Mouse (Mus musculus) hindbrain, embryonic 14.5 days (tissue): Measurements from ENCODE around the gene Znrd1as. TPM values are rescaled to one million over a fixed set of nuclear protein-coding genes. Genes with fewer than 3 reads are reported as not detected.

Experiments used
- ATAC-seq: fragments of 200-750 bp; cut with Nextera tagmentation; 2 replicates; pipeline ENCODE4 v1.8.0; 2017; ENCODE audit warnings: moderate number of reproducible peaks, mild to moderate bottlenecking, moderate TSS enrichment, moderate library complexity; ENCODE audit not compliant: low FRiP score
- DNase-seq: peaks from one replicate; pipeline ENCODE4 v3.0.0-alpha.2; 2015; ENCODE audit warnings: low spot score
- H3K27ac ChIP-seq: fragments of 300-500 bp; sonication (generic); 2 replicates; pipeline ENCODE4 v1.5.1; 2014; ENCODE audit warnings: mild to moderate bottlenecking, moderate library complexity
- H3K27me3 ChIP-seq: fragments of 300-500 bp; sonication (generic); 2 replicates; pipeline ENCODE4 v1.6.1; 2014; ENCODE audit warnings: mild to moderate bottlenecking, low read length, mixed read lengths; ENCODE audit not compliant: control insufficient read depth, insufficient read depth
- H3K36me3 ChIP-seq: fragments of 300-500 bp; sonication (generic); replicated peaks from 2 replicates; pipeline ENCODE4 v1.6.1; 2014; ENCODE audit not compliant: control insufficient read depth, insufficient read depth
- H3K4me1 ChIP-seq: fragments of 300-500 bp; sonication (generic); replicated peaks from 2 replicates; pipeline ENCODE4 v1.6.1; 2014; ENCODE audit warnings: antibody characterized with exemption, low read length, mixed read lengths; ENCODE audit not compliant: control insufficient read depth, insufficient read depth
- H3K4me2 ChIP-seq: fragments of 300-500 bp; sonication (generic); replicated peaks from 2 replicates; pipeline ENCODE4 v1.6.1; 2014; ENCODE audit warnings: mild to moderate bottlenecking, moderate library complexity
- H3K4me3 ChIP-seq: fragments of 300-500 bp; sonication (generic); replicated peaks from 2 replicates; pipeline ENCODE4 v1.5.1; 2014; ENCODE audit warnings: mild to moderate bottlenecking, low read length
- H3K9ac ChIP-seq: fragments of 300-500 bp; sonication (generic); 2 replicates; pipeline ENCODE4 v1.6.1; 2014
- H3K9me3 ChIP-seq: fragments of 300-500 bp; sonication (generic); 2 replicates; pipeline ENCODE4 v1.6.1; 2016; ENCODE audit warnings: low read length; ENCODE audit not compliant: control insufficient read depth
- WGBS: fragments of 180-500 bp; shearing (Covaris S2); extraction: QIAGEN DNeasy Blood & Tissue Kit; methylation state at CpG from one replicate; pipeline ENCODE4 v1.1.7; 2014; 5-methylcytosine and 5-hydroxymethylcytosine counted together
- polyA plus RNA-seq: library from polyadenylated mRNA; unstranded; fragments of >200 nt; fragmentation: Nextera tagmentation; extraction: Ambion mirVana; gene quantifications from 2 replicates; pipeline ENCODE4 v1.2.1, GENCODE M21; 2014

The Znrd1as gene
- polyA plus RNA-seq, 1 experiment from 2014 or later: 5.1 TPM

GRCm38 (mm10) chr17:36970316-36970890 lies 12.0 kb downstream of the Znrd1as start:
- no peak overlapping the region for H3K4me3 ChIP-seq
- ATAC-seq: no peak
- no peaks in the 10 kb centered on the region for H3K36me3 ChIP-seq
- no peaks in the 10 kb centered on the region for H3K27me3 ChIP-seq
- H3K4me1 ChIP-seq: no peaks in the 10 kb centered on the region
- H3K9ac ChIP-seq: no peak overlapping the region
- no peaks in the 10 kb centered on the region for H3K9me3 ChIP-seq
- no peak for DNase-seq
- H3K27ac ChIP-seq: no peak overlapping the region
- 88% methylated on average over 14 of the region's 14 CpGs for WGBS
- no peak overlapping the region for H3K4me2 ChIP-seq

GRCm38 (mm10) chr17:36971172-36971850 lies 12.9 kb downstream of the Znrd1as start:
- H3K9ac ChIP-seq: no peak overlapping the region
- H3K4me2 ChIP-seq: no peak overlapping the region
- H3K9me3 ChIP-seq: no peaks in the 10 kb centered on the region
- ATAC-seq (no peak), DNase-seq (no peak)
- no peaks in the 10 kb centered on the region for H3K4me1 ChIP-seq
- H3K27ac ChIP-seq: no peak overlapping the region
- 88% methylated on average over 6 of the region's 6 CpGs for WGBS
- no peaks in the 10 kb centered on the region for H3K36me3 ChIP-seq
- H3K4me3 ChIP-seq: no peak overlapping the region
- no peaks in the 10 kb centered on the region for H3K27me3 ChIP-seq

GRCm38 (mm10) chr17:36972791-36973190 lies 14.4 kb downstream of the Znrd1as start:
- Histone ChIP-seq H3K4me2 (no peak overlapping the region), H3K36me3 (no peaks in the 10 kb centered on the region), H3K27ac (no peak overlapping the region), H3K4me1 (no peaks in the 10 kb centered on the region), H3K27me3 (no peaks in the 10 kb centered on the region), H3K4me3 (no peak overlapping the region), H3K9ac (no peak overlapping the region), H3K9me3 (no peaks in the 10 kb centered on the region)
- ATAC-seq (no peak), DNase-seq (no peak)
- 85% methylated on average over 3 of the region's 3 CpGs for WGBS

GRCm38 (mm10) chr17:36973271-36973787 lies 14.9 kb downstream of the Znrd1as start:
- WGBS: 70% methylated on average over 8 of the region's 8 CpGs
- H3K9ac ChIP-seq: no peak overlapping the region
- H3K9me3 ChIP-seq: no peaks in the 10 kb centered on the region
- no peaks in the 10 kb centered on the region for H3K4me1 ChIP-seq
- no peak overlapping the region for H3K4me2 ChIP-seq
- no peak for ATAC-seq
- no peaks in the 10 kb centered on the region for H3K27me3 ChIP-seq
- H3K4me3 ChIP-seq: no peak overlapping the region
- no peak overlapping the region for H3K27ac ChIP-seq
- no peak for DNase-seq
- H3K36me3 ChIP-seq: no peaks in the 10 kb centered on the region

GRCm38 (mm10) chr17:36981221-36981813 lies 22.9 kb downstream of the Znrd1as start, which contains the start of gene 2410137M14Rik:
TSS of gene 2410137M14Rik (minus strand) at chr17:36981237.
- DNase-seq: no peak
- Histone ChIP-seq H3K4me3 (no peak within 1 kb of the TSS), H3K9ac (no peak within 1 kb of the TSS), H3K9me3 (no peaks in the 10 kb centered on the region), H3K27ac (no peak within 1 kb of the TSS), H3K4me1 (no peaks in the 10 kb centered on the region), H3K36me3 (no peaks in the 10 kb centered on the region), H3K27me3 (no peaks in the 10 kb centered on the region), H3K4me2 (no peak within 1 kb of the TSS)
- ATAC-seq: no peak
- WGBS: 25% methylated on average over 18 of the region's 18 CpGs

GRCm38 (mm10) chr17:36981845-36982244 lies 23.5 kb downstream of the Znrd1as start:
- 7% methylated on average over 4 of the region's 4 CpGs for WGBS
- no peak overlapping the region for H3K4me3 ChIP-seq
- H3K27me3 ChIP-seq: no peaks in the 10 kb centered on the region
- no peaks in the 10 kb centered on the region for H3K9me3 ChIP-seq
- ATAC-seq: no peak
- H3K9ac ChIP-seq: no peak overlapping the region
- no peaks in the 10 kb centered on the region for H3K36me3 ChIP-seq
- no peaks in the 10 kb centered on the region for H3K4me1 ChIP-seq
- no peak overlapping the region for H3K27ac ChIP-seq
- H3K4me2 ChIP-seq: no peak overlapping the region
- no peak for DNase-seq

GRCm38 (mm10) chr17:36982253-36983155 lies 24.1 kb downstream of the Znrd1as start:
- ATAC-seq (no peak), DNase-seq (no peak)
- no peaks in the 10 kb centered on the region for H3K36me3 ChIP-seq
- WGBS: 47% methylated on average over 5 of the region's 5 CpGs
- no peaks in the 10 kb centered on the region for H3K9me3 ChIP-seq
- no peaks in the 10 kb centered on the region for H3K4me1 ChIP-seq
- no peak overlapping the region for H3K4me2 ChIP-seq
- H3K4me3 ChIP-seq: no peak overlapping the region
- H3K27ac ChIP-seq: no peak overlapping the region
- peaks cover 3% of the 10 kb centered on the region for H3K27me3 ChIP-seq
- no peak overlapping the region for H3K9ac ChIP-seq

- Histone ChIP-seq H3K9me3 (no peaks in the 10 kb centered on the region), H3K4me1 (no peaks in the 10 kb centered on the region), H3K9ac (no peak overlapping the region), H3K27me3 (peaks cover 28% of the 10 kb centered on the region), H3K4me3 (no peak overlapping the region), H3K27ac (no peak overlapping the region), H3K36me3 (no peaks in the 10 kb centered on the region), H3K4me2 (no peak overlapping the region)
- ATAC-seq: no peak
- no peak for DNase-seq
- 8% methylated on average over 24 of the region's 24 CpGs for WGBS
Measured at GRCm38 (mm10) chr17:36988475-36988874, 30.1 kb downstream of the Znrd1as start.

- H3K4me2 ChIP-seq: no peak within 1 kb of the TSS
- no peaks in the 10 kb centered on the region for H3K36me3 ChIP-seq
- no peak within 1 kb of the TSS for H3K27ac ChIP-seq
- H3K9ac ChIP-seq: no peak within 1 kb of the TSS
- H3K4me1 ChIP-seq: no peaks in the 10 kb centered on the region
- ATAC-seq (no peak), DNase-seq (no peak)
- peaks cover 28% of the 10 kb centered on the region for H3K27me3 ChIP-seq
- H3K9me3 ChIP-seq: no peaks in the 10 kb centered on the region
- 25% methylated on average over 5 of the region's 5 CpGs for WGBS
- H3K4me3 ChIP-seq: no peak within 1 kb of the TSS
Measured at GRCm38 (mm10) chr17:36989437-36989836, 31.0 kb downstream of the Znrd1as start, which contains the start of gene H2-M5. TSS of gene H2-M5 (minus strand) at chr17:36989537.
